Mouse (Mus musculus): ENCODE results near the gene March1. TPM values are rescaled to one million over a fixed set of nuclear protein-coding genes. Genes with fewer than 3 reads are reported as not detected.

The March1 gene
- polyA plus RNA-seq, 1 experiment from 2014 or later: 0.50 TPM

DNA sequence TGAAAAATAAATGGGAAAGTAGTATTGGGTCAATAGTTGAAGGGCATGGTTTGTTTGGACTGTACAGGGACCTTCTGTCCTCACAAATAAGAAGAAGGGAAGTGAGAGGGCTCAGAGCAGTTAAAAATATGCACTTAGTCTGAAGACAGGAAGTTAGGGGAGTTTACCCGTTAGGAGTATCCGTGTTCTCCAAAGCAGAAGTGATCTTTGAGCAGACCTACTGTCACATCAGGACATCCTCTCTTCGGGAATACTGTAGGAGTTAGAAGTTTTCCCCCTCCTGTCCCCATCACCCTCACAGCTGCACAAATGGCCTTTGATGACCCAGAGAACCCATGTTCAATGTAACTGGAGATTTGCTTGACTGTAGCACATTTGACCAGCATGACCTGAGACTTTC is 820.2 kb downstream of the March1 start:
- Histone ChIP-seq H3K36me3 (ENCODE audit: control insufficient read depth, insufficient read depth, low read length) (no peaks in the 10 kb centered on the region), H3K4me2 (replicated peaks; ENCODE audit: low read depth) (no peak overlapping the region), H3K27ac (replicated peaks) (no peak overlapping the region), H3K4me3 (ENCODE audit: low read depth, low read length) (no peak overlapping the region), H3K27me3 (ENCODE audit: control insufficient read depth, insufficient read depth, low read length) (no peaks in the 10 kb centered on the region), H3K4me1 (replicated peaks; ENCODE audit: control insufficient read depth, insufficient read depth) (no peaks in the 10 kb centered on the region), H3K9me3 (ENCODE audit: control insufficient read depth, low read length) (no peaks in the 10 kb centered on the region), H3K9ac (ENCODE audit: low read length) (no peak overlapping the region)
- ATAC-seq (ENCODE audit: low FRiP score, low TSS enrichment) (no peak), DNase-seq (ENCODE audit: low spot score) (no peak)
- TF ChIP-seq CTCF (IDR thresholded peaks at IDR 0.05; ENCODE audit: low read depth) (no peak), EP300 (optimal IDR thresholded peaks at IDR 0.05) (no peak)
- WGBS: 39% methylated on average over 3 of the region's 3 CpGs

DNA sequence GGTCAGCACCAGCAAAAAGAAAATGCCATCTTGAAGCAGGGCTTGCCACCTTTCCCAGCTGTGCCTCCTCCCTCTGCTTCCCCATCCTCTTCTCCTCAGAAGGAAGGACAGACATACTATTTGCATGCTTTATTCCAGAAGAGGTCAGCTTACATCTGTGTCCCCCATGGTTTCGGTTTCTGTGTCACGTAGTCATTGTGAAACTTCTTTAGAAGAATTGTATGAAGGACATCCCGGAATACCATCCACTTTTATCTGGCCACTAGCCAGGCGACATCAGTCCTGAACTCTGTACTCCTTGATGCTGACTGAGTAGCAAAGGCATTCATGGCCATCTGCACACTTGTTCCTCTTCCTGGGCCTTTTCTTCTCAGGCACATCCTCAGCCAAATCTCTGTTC is 820.8 kb downstream of the March1 start:
- no peak overlapping the region for H3K27ac ChIP-seq (replicated peaks)
- H3K36me3 ChIP-seq (ENCODE audit: control insufficient read depth, insufficient read depth, low read length): no peaks in the 10 kb centered on the region
- DNase-seq (ENCODE audit: low spot score): no peak

DNA sequence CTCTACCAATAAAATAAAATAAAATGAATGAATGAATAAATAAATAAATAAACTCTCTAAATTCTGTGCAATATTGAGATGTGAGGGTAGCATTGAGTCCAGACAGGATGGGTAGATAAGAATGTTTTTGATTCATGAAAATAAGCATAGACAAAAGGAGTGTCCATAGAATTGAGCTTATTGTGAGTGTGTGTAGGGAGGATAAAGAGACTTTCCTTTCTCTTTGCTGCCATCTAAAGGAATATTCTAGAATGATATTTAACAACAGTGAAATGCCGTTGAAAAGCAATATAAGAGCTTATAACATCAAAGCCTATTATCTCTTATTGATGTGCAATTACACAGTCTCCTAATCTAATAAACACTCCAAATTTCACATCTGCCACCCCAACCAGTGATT is 823.4 kb downstream of the March1 start:
- no peaks in the 10 kb centered on the region for H3K36me3 ChIP-seq (ENCODE audit: control insufficient read depth, insufficient read depth, low read length)
- 8% methylated on average over 1 of the region's 1 CpGs for WGBS
- no peaks in the 10 kb centered on the region for H3K27me3 ChIP-seq (ENCODE audit: control insufficient read depth, insufficient read depth, low read length)
- no peak for ATAC-seq (ENCODE audit: low FRiP score, low TSS enrichment)
- no peak overlapping the region for H3K9ac ChIP-seq (ENCODE audit: low read length)
- TF ChIP-seq EP300 (optimal IDR thresholded peaks at IDR 0.05) (no peak), CTCF (IDR thresholded peaks at IDR 0.05; ENCODE audit: low read depth) (peak; percentile 65)
- H3K4me3 ChIP-seq (ENCODE audit: low read depth, low read length): no peak overlapping the region
- DNase-seq (ENCODE audit: low spot score): no peak
- no peak overlapping the region for H3K27ac ChIP-seq (replicated peaks)
- no peaks in the 10 kb centered on the region for H3K9me3 ChIP-seq (ENCODE audit: control insufficient read depth, low read length)
- no peak overlapping the region for H3K4me2 ChIP-seq (replicated peaks; ENCODE audit: low read depth)
- no peaks in the 10 kb centered on the region for H3K4me1 ChIP-seq (replicated peaks; ENCODE audit: control insufficient read depth, insufficient read depth)

More for the DNA sequence above, 820.8 kb downstream of the March1 start:
- TF ChIP-seq CTCF (IDR thresholded peaks at IDR 0.05; ENCODE audit: low read depth): no peak
- no peak for TF ChIP-seq EP300 (optimal IDR thresholded peaks at IDR 0.05)
- Histone ChIP-seq H3K4me3 (ENCODE audit: low read depth, low read length) (no peak overlapping the region), H3K27me3 (ENCODE audit: control insufficient read depth, insufficient read depth, low read length) (no peaks in the 10 kb centered on the region), H3K4me1 (replicated peaks; ENCODE audit: control insufficient read depth, insufficient read depth) (no peaks in the 10 kb centered on the region), H3K9me3 (ENCODE audit: control insufficient read depth, low read length) (no peaks in the 10 kb centered on the region), H3K9ac (ENCODE audit: low read length) (no peak overlapping the region), H3K4me2 (replicated peaks; ENCODE audit: low read depth) (no peak overlapping the region)
- no peak for ATAC-seq (ENCODE audit: low FRiP score, low TSS enrichment)
- 77% methylated on average over 4 of the region's 4 CpGs for WGBS

DNA sequence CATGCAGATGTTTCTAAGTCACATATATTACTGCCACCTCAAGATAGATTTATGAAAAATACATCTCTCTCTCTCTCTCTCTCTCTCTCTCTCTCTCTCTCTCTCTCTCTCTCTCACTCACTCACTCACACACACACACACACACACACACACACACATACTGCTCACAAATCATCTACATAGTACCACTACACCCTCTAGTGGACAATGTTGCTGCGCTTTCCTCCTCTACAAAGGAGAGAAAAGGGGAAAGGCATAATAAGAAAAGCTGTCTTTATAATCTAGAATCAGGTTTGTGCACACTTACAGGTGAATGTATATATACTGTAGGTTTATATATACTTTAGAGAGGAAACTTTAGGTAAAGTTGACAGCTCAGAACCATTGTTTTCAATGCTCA is 825.1 kb downstream of the March1 start:
- DNase-seq (ENCODE audit: low spot score) (peak; percentile 16), ATAC-seq (ENCODE audit: low FRiP score, low TSS enrichment) (no peak)
- Histone ChIP-seq H3K27ac (replicated peaks) (no peak overlapping the region), H3K27me3 (ENCODE audit: control insufficient read depth, insufficient read depth, low read length) (no peaks in the 10 kb centered on the region), H3K4me3 (ENCODE audit: low read depth, low read length) (no peak overlapping the region), H3K4me2 (replicated peaks; ENCODE audit: low read depth) (no peak overlapping the region), H3K9ac (ENCODE audit: low read length) (no peak overlapping the region), H3K36me3 (ENCODE audit: control insufficient read depth, insufficient read depth, low read length) (no peaks in the 10 kb centered on the region), H3K4me1 (replicated peaks; ENCODE audit: control insufficient read depth, insufficient read depth) (no peaks in the 10 kb centered on the region), H3K9me3 (ENCODE audit: control insufficient read depth, low read length) (no peaks in the 10 kb centered on the region)
- WGBS: 24% methylated on average over 1 of the region's 1 CpGs
- TF ChIP-seq CTCF (IDR thresholded peaks at IDR 0.05; ENCODE audit: low read depth) (peak; percentile 80), EP300 (optimal IDR thresholded peaks at IDR 0.05) (no peak)

DNA sequence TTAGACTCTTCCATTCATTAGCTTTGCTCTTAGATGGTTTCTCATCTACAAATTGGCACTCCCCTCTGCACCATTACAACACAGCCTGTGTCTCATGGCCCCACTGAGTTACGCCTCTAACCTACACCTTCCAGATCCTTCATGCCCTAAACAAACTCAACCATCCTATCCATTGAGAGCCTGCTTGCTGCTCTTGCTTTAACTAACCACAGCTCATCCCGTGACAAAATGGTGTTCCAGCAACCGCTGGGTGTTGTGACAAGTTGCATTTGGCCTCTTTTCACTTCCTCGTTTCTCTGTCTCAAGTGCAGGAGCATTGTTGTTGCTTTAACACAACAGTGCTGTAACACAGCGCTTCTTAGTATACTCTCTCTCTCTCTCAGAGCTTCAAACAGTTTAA is 826.4 kb downstream of the March1 start:
- Histone ChIP-seq H3K9me3 (ENCODE audit: control insufficient read depth, low read length) (no peaks in the 10 kb centered on the region), H3K36me3 (ENCODE audit: control insufficient read depth, insufficient read depth, low read length) (no peaks in the 10 kb centered on the region), H3K4me3 (ENCODE audit: low read depth, low read length) (no peak overlapping the region), H3K9ac (ENCODE audit: low read length) (no peak overlapping the region), H3K4me2 (replicated peaks; ENCODE audit: low read depth) (no peak overlapping the region), H3K27me3 (ENCODE audit: control insufficient read depth, insufficient read depth, low read length) (no peaks in the 10 kb centered on the region), H3K27ac (replicated peaks) (no peak overlapping the region), H3K4me1 (replicated peaks; ENCODE audit: control insufficient read depth, insufficient read depth) (no peaks in the 10 kb centered on the region)
- DNase-seq (ENCODE audit: low spot score) (no peak), ATAC-seq (ENCODE audit: low FRiP score, low TSS enrichment) (no peak)
- 65% methylated on average over 5 of the region's 5 CpGs for WGBS
- no peak for TF ChIP-seq EP300 (optimal IDR thresholded peaks at IDR 0.05)
- no peak for TF ChIP-seq CTCF (IDR thresholded peaks at IDR 0.05; ENCODE audit: low read depth)

DNA sequence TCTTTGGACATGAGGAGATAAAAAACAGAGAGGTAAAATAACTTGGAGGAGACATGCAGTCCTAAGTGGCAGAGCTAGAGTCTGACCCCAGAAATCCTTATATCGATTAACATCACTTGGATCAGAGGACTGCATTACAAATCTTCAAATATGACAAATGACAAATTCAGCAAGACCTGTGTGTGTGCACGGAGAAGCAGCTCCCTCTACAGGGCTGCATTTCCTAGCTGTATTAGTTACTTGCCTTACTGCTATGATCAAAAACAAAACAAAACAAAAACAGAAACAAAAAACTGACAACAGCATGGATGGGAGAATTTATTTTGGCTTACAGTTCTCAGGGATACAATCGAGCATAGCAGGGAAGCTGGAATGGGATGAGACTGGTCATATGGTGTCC is 827.7 kb downstream of the March1 start:
- Histone ChIP-seq H3K4me1 (replicated peaks; ENCODE audit: control insufficient read depth, insufficient read depth) (no peaks in the 10 kb centered on the region), H3K36me3 (ENCODE audit: control insufficient read depth, insufficient read depth, low read length) (no peaks in the 10 kb centered on the region), H3K9ac (ENCODE audit: low read length) (no peak overlapping the region), H3K4me3 (ENCODE audit: low read depth, low read length) (no peak overlapping the region), H3K27ac (replicated peaks) (no peak overlapping the region), H3K27me3 (ENCODE audit: control insufficient read depth, insufficient read depth, low read length) (no peaks in the 10 kb centered on the region), H3K4me2 (replicated peaks; ENCODE audit: low read depth) (no peak overlapping the region), H3K9me3 (ENCODE audit: control insufficient read depth, low read length) (no peaks in the 10 kb centered on the region)
- ATAC-seq (ENCODE audit: low FRiP score, low TSS enrichment) (no peak), DNase-seq (ENCODE audit: low spot score) (no peak)
- no peak for TF ChIP-seq EP300 (optimal IDR thresholded peaks at IDR 0.05)
- no peak for TF ChIP-seq CTCF (IDR thresholded peaks at IDR 0.05; ENCODE audit: low read depth)
- 66% methylated on average over 3 of the region's 3 CpGs for WGBS
